Mouse (Mus musculus) WW6 (cell line): ENCODE results near the gene Eme2.

Experiments
- DNase-seq: peaks from one replicate; pipeline ENCODE4 v3.0.0-alpha.2; 2013; ENCODE audit warnings: low read depth, low spot score

Gene Eme2

DNA sequence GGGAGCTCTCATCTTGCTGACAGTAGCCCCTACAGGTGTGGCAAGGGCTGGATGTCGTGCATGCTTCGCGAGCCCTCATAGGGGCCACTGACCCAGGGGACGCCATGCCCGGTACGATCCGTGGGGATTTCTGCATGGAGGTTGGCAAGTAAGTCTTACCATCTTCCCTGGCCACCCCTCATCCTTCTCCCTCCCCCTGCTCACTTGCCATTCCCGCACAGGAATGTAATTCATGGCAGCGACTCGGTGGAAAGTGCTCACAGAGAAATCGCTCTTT lies 2.0 kb upstream of the Eme2 start:
- DNase-seq, result no peak

DNA sequence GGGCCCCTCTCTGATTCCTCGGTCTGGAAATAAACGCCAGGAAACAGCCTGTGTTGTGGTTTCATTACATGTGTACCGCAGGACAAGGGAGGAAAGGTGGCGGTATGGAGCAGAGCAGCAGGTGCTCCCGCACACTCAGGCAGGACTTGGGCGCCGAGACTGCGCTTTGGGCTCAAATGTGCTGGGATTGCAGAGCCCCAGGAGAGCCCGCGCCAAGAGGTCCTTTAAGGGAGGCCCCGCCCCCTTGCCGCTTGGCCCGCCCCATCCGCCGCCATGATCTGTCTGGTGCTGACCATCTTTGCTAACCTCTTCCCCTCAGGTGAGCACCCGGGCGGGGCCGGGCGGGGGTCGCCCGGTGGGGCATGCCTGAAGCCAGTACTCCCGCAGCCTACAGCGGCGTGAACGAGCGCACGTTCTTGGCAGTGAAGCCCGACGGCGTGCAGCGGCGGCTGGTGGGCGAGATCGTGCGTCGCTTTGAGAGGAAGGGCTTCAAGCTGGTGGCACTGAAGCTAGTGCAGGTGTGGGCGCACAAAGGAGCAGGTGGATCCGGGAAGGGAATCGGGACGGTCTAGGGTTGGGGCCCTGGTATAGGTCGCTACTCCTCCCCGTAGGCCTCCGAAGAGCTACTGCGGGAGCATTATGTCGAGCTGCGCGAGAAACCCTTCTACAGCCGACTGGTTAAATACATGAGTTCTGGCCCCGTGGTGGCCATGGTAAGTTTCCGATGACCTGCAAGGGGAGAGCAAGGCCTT lies 1.5 kb upstream of the Eme2 start, which contains the start of gene Nme3:
Nme3 (plus strand) TSS at position 260 of the 752 bp plus-strand sequence.
- no peak for DNase-seq

DNA sequence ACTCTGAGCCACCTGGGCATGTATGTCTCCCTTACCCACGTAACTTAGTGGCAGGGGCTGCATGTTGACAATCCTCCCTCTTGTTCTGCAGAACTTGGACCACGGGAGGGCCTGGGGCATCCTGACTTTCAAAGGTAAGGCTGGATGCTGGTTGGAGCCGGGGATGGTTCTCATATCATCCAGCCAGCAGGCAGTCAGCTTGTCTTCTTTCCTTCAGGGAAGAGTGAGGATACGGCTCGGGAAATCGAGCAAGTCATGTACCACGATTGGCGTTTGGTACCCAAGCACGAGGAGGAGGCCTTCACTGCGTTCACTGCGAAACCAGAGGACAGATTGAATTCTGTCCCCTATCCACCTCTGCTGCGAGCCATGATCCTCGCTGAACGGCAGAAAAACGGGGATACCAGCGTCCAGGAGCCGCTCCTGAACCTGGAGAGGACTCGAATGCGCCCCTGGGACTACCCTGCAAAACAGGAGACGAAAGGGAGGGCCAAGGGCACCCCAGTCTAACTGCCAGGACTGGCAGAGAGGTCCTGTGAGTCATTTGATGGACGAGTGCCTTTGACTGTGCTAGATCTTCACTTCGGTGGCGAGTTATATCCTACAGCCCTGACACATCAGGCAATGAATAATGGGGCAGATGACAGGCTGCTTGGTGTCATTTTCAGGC lies 819 bp upstream of the Eme2 start:
- no peak for DNase-seq

DNA sequence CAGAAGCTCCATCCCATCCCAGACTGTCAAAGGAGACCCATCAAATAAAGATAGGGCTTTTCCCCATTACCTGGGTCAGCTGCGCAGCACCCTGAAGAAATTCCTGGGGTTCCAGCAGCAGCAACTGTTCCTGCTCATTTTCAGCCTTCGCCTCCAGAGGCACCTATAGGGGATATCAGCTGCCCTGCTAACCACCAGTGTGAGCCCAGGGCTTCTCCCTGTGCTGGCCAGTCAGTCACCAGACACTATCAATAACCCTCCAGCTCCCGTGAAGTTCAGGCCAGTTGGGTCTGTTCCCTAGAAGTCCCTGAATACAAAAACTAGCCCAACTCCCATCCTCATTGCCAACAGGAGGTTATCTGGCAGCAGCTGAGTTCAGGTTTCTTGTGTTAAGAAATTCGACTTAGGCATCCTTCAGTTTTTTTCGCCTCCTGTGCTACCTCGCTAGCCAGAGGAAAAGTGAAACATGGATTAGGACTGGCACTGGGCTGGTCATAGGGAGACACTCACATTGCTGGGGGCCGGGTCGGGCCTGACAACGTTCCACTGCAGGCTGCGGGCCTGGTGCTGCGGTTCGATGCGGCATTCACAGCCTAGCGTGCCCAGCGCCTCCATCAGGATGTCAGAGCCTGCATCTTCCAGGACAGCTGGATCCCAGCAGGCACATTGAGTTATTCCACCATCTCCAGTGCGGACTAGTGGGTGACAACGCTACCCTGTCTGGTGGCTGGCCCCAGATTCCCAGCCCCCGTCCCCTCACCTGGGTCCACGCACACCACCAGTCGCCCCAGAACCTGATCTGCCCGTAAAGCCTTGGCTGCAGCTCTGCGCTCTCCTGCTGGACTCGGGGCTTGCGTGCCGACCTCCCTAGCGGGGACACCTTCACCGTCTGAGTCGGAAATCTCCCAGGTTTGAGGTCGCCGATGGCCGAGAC lies 559 bp downstream of the Eme2 start:
- no peak for DNase-seq

DNA sequence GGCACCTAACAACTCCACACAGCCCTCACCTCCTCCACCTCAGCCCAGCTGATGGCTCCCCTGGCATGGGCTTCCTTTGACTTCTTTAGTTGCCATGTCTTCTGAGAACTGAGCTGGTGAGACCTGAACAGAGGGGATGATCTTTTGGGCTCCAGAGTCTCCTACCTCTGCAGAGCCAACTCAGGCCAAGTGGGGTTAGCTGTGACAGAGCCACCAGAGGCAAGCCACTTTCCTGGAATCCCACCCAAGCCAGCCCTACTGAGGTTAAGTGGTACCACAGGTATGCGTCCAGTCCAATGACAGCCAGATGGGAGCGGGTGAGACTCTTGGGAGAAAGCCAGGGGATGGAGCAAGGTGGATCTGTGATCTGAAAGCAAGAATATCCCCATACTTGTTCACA lies 1.6 kb downstream of the Eme2 start:
- DNase-seq, result no peak

DNA sequence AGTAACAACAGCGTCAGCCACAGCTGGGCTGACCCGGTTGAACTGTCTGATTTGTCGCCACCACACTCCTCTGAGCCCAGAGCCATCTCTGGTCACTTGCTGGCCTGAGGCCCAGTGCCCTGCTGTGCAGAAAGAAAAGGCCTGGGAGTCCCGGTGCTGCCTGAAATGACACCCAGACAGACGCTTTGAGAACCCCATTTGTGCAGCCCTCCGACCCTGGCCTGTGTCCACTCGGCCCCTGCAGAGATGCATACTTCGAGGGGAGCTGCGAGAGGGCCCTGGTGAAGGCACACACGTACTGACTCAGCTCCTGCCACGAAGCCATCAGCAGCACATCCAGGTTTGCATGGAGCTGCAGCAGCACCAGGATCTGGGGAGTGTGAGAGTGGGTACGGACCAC lies 2.1 kb downstream of the Eme2 start:
- no peak for DNase-seq

DNA sequence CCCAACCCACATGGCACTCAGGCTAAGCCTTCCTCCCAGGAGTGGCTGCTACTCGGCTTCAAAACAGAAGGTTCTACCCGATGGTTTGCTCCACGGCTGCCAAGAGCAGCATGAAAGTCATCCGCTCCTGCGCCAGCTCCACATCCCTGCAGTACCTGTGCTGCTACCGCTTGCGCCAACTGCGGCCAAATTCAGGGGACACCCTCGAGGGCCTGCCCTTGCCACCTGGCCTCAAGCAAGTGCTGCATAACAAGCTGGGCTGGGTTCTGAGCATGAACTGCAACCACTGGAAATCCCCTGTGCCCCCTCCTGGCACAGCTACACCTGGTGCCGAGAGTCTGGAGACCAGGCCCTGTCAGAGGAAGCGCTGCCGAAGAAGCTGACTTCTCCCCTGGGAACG lies 3.6 kb downstream of the Eme2 start:
- no peak for DNase-seq

DNA sequence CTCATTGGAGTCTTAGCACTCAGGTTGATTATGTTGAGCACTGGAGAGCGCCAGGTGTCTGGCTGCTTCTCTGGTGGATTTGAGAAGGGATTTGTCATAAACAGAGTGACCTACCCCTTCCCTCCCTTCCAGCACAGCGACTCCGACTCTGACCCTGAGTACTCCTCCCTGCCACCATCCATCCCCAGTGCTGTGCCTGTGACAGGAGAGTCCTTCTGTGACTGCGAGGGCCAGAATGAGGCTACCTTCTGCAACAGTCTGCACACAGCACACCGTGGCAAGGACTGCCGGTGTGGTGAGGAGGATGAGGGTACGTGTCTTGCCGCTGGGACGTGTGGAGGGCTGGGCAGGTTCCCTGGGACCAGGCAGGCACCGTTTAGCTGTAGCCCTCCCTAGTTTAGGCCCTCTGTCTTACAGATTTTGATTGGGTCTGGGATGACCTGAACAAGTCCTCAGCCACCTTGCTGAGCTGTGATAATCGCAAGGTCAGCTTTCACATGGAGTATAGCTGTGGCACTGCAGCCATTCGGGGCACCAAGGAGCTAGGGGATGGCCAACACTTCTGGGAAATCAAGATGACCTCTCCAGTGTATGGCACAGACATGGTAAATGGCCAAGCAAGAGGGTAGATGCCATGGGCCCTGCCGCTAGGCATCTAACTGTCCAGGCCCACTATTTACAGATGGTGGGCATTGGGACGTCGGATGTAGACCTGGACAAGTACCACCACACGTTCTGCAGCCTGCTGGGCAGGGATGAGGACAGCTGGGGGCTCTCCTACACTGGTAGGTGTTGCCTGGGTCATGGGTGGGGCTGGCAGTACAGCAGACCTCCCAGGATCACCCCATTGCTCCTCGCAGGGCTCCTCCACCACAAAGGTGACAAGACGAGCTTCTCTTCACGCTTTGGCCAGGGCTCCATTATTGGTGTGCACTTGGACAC lies 4.5 kb downstream of the Eme2 start:
- DNase-seq, result no peak

DNA sequence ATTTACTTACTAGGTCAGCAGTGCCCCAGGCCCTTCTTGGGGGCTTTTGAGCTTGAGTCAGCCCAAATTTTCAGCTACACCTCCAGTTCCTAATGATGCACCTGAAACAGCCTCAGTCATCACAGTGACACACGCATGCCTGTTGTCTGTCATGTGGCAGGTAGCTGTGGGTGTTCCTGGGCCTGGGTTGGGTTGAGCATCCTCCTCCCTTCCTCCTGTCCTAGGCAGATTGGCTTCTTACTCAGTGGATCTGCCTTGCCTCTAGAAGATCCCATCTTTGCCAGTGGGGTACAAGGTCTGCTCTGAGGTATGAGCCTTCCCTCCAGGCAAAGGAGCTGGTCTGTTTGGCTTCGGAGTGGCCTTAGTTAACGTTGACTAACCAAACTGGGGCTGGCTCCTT lies 6.0 kb downstream of the Eme2 start:
- DNase-seq, result no peak

DNA sequence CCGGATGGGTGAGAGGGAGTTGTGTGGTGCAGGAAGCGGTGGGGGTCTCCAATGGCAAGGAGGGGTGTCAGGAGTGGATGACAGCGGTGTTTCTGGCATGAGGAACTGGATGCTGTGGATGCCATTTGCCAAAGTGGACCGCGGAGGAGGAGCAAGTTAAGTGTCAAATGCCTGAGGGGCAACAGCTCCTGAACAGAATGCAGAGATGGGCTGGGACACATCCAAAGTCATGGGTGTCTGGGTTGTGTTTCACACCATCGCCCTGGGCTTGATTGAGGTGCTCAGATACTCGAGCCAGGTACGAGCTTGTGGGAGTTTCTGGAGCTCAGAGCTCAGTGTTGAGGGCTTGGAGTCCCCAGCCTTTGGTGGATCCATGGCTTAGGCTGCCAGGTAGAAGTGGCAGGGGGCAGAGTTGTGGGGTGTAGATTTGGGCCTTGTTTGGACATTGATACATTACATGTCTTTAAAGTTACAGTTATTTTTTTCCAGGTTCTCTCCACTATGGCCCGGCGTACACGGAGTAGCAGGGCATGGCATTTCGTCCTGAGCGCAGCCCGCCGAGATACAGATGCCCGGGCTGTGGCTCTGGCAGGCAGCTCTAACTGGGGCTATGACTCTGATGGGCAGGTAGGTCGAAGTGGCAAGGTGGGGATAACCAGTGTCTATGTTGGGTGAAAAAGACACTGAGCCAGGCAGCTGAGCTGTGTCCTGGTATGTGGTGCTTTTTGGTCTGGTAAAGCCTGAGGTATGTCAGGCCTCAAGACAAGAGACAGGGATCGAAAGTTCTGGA lies 7.4 kb downstream of the Eme2 start:
- no peak for DNase-seq

DNA sequence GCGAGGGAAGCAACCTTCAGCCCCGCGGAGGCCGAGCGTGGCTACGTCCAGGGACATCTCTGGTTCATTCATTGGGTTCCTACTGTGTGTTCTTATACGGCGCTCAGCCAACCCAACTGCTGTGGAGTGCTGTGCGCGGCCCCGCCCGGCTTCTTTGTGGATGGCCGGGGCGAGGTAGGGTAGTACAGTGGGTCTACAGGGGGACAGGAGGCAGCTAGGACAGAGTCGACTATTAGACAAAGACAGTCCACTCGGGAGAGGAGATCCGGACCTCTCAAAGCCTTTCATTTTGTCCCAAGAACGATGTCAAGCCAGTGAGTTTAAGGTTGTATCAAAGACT lies 8.0 kb downstream of the Eme2 start:
- no peak for DNase-seq

DNA sequence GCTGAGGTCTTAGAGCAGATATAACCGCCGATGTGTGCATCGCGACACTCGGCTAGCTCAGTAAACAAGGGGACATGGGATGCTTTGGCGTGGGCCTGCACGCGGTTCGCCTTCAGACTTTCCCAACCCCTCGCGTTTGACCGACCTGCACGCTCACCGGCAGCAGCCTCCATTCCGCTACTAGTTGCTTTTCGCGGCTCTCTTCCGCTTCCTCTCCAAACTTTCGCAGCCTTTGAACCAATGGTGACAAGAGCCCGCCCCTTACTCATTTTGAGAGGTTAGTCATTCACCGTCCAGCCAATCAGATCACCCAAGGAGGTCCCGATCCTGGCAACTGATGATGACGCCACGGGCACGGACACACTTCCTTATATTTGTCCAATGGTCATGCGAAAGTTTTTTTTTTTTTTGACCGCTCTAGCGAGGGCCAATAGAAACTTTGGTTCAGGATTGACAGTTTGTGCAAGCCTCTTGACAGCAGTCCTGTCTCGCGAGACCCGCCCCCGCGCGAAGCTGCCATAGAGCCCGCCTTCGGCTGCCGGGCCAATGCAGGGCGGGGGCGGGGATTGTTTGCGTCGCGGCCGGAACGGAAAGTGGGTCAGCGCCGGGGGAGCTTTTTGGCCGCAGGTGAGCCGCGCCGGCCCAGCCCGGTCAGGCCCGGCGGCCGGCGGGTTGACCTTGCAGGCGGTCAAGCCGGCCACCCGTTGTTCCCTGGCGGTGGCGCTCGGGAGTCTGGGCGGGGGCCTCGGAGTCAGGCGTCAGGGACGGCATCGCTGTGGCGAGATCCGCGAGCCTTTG lies 8.6 kb downstream of the Eme2 start, which contains the start of the genes Nubp2 and Spsb3:
Nubp2 (minus strand) TSS at position 216 of the 798 bp plus-strand sequence.
Spsb3 (plus strand) TSS at position 510 of the 798 bp plus-strand sequence.
- peak; percentile 98 for DNase-seq

DNA sequence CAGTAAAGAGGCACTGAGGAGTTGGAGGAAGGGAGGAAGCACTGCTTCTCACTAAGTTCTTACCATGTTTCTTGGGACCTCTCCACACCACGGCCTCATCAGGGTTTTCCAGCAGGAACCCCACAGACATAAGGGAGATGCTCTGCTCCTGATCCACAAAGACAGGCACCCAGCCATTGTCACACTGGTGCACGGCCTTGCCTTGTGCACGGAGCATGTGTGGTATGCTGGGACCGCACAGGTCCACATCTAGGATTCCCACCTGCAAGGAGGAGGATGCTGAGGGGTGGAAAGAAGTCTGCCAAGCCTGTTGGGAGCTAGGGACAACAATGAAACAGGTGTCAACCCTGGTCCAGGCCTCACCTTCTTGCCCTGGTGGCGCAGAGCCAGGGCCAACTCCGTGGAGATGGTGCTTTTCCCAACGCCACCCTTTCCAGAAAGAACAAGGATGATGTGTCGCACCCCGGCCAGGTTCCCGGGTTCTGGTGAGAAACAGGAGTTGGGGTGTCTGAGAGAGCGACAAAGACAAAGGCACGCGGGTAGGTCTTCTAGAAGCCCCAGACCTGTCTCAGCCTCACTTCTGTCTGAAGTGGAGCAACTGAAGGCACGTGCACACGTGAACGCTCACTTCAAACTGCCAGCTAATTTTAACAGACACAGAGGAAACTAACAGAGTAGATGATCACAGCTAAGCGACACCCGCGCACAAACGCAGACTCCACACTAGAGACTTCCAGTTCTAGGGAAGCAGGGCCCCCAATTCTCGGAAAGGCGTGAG lies 9.3 kb downstream of the Eme2 start:
- no peak for DNase-seq

DNA sequence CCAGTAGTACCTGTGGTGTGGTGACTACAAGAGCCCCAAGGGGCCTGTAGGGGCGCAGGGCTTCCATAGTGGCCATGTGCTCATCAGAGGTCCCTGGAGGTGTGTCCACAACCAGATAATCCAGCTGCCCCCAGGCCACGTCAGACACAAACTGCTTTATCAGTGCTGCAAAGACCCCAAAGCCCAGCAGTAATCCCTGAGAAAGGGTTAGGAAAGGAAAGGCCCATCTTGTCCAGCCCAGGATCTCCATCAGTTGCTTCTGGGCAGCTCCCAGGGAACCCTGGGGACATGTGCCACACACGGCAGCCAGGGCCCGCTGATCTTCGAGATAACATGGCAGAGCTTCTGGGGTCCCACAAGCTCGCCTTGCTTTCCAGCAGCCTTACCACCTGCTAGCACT lies 10.5 kb downstream of the Eme2 start:
- DNase-seq, result no peak

DNA sequence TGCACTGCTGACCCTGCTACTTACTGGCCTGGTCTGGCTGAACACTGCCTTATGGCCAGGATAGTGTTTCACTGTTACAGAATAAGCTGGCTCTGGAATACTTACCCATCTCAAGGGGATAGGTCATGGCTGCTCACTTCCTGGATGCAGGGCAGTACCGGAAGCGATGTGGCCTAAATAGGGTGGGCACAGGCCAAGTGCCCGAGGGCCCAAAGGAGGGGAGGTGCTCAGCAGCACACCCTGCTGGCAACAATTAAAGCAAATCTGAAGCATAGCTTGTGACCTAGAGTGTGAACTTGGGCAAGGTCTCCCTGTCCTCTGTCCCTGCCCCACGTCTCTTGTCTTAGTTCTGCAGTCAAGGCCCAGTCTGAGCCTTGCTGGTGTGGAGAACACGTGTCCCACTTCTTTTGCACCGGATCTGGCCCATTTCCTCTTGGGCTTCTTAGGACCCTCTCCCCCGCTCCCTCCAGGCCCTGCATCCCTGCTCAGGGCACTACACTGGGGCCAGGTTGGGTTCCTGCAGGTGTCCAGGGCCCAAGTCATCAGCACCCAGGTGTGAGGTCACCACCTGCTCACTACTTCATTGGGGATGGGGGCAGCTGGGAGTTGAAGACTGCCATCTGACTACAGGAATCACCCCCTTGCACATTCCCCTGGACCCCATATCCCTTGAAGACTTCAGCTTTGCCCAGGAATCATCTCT lies 13.0 kb downstream of the Eme2 start:
- DNase-seq, result no peak

DNA sequence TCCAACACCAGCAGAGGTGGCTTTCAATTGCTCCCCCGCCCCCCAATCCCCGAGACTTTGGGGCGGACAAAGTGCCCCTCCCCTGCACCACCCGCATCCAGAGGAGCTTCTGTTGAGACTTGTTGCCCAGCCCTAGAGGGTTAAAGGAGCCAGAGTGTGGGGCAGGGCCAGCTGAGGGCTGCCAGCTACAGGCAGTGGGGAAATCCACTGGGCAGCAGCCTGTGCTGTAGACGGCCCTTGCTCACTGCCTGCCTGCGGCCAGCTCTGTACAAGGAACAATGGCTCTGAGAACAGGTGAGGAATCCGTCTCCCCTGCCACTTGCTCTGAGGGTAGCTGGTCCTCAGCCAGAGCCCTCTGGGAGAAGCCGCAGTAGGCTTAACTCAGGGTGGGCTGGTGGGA lies 16.4 kb downstream of the Eme2 start:
- no peak for DNase-seq

DNA sequence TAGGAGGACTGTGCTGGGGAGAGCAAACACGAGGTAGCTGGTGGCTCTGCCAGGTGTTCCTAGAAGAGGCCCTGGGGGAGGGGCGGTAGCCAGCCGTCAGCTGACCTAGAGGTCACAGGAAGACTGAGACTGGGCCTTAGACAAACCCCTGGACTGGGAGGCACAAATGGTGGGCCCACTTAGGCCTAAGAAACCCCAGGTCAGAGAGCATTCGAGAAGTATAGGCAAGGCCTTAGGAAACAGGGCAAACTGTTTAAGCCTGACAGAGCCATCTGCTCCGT lies 16.8 kb downstream of the Eme2 start:
- no peak for DNase-seq

DNA sequence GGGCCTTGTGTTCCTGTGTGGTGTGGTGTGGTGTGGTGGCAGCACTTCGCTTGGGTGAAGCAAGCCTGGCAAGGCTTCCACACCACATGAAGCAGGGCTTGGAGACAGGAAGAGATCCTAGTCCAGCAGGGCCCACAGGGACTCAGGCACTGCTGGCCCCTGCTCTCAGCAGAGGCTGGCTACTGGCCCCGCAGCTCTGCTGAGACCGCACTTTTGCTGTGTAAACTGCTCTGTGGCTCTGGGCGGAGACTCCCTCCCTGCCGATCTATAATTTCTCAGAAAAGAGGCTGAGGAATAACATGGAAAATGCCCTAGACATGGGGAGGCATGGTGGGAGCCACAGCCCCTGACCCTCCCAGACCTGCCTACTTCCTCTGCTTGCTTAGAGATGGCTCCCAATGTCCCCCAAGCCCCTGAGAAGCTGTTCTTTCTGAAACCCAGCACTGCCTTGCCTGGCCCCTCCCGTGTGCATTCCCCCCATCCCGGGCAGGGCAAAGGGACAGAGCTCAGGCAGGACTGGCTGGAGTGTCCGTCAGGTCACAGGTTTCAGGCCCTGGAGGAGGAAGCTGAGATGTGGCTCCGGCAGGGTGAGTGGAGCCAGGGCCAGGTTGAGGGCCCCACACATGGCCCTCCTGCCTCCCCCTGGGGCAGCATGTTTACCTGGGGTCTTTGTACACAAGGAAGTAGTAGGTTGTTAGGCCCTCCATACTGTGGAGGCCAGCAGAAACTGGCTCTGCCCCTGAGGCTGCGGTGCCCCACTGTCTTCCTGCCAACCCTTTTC lies 17.4 kb downstream of the Eme2 start:
- no peak for DNase-seq
